Mouse (Mus musculus) gastrocnemius, adult 8-10 months (tissue): ENCODE measurements around the gene Fam219a. TPM values are rescaled to one million over a fixed set of nuclear protein-coding genes. Genes with fewer than 3 reads are reported as not detected.
A peak's percentile ranks its signal among the peaks of the same experiment; 100 is the strongest.

Experiments
- DNase-seq, 2 experiments: peaks; one replicate each; pipeline ENCODE4 v3.0.0; 2022; ENCODE audit warnings: low spot score in 2 of 2
- total RNA-seq, 4 experiments: library from RNA; stranded (reverse); gene quantifications; 2 replicates each; pipeline ENCODE4 v1.2.4; 2022

Gene Fam219a
- total RNA-seq, 4 experiments from 2014 or later, result 19.1 to 29.8 (median 24.0) TPM

GRCm38 (mm10) chr4:41554994-41555663 lies 14.2 kb downstream of the Fam219a start:
- peak; percentile 49 to 54 for DNase-seq

- DNase-seq, result no peak
These were observed 16.2 kb downstream of the Fam219a start for GRCm38 (mm10) chr4:41553116-41553515.

- peak; percentile 76 to 80 for DNase-seq
These were observed 16.8 kb downstream of the Fam219a start for GRCm38 (mm10) chr4:41552529-41552928.

- DNase-seq, result no peak
These were observed 22.3 kb downstream of the Fam219a start for GRCm38 (mm10) chr4:41547086-41547485.

GRCm38 (mm10) chr4:41545985-41546384 lies 23.4 kb downstream of the Fam219a start:
- DNase-seq, result no peak

GRCm38 (mm10) chr4:41542136-41542535 lies 27.2 kb downstream of the Fam219a start:
- no peak for DNase-seq

GRCm38 (mm10) chr4:41534866-41535265 lies 34.5 kb downstream of the Fam219a start:
- no peak for DNase-seq

- no peak for DNase-seq
These were observed 36.9 kb downstream of the Fam219a start for GRCm38 (mm10) chr4:41532420-41532819.

- DNase-seq, result peak; percentile 58 to 75
These were observed 41.3 kb downstream of the Fam219a start for GRCm38 (mm10) chr4:41527996-41528395.

GRCm38 (mm10) chr4:41527076-41527475 lies 42.3 kb downstream of the Fam219a start:
- DNase-seq, result no peak

GRCm38 (mm10) chr4:41526553-41526952 lies 42.8 kb downstream of the Fam219a start:
- DNase-seq, result no peak

- DNase-seq, result no peak
These were observed 44.5 kb downstream of the Fam219a start for GRCm38 (mm10) chr4:41524829-41525228.

GRCm38 (mm10) chr4:41523839-41524238 lies 45.5 kb downstream of the Fam219a start:
- DNase-seq, result no peak

- DNase-seq, result no peak
These were observed 46.5 kb downstream of the Fam219a start for GRCm38 (mm10) chr4:41522788-41523187.

GRCm38 (mm10) chr4:41522136-41522535 lies 47.2 kb downstream of the Fam219a start:
- no peak for DNase-seq

- DNase-seq, result no peak
These were observed 48.7 kb downstream of the Fam219a start for GRCm38 (mm10) chr4:41520641-41521040.

GRCm38 (mm10) chr4:41519195-41519594 lies 50.1 kb downstream of the Fam219a start:
- no peak for DNase-seq

- DNase-seq, result no peak
These were observed 51.0 kb downstream of the Fam219a start for GRCm38 (mm10) chr4:41518349-41518748.

- DNase-seq, result no peak
These were observed 52.1 kb downstream of the Fam219a start, which contains the start of gene 1110017D15Rik for GRCm38 (mm10) chr4:41517233-41517632. TSS of gene 1110017D15Rik (minus strand) at chr4:41517333.

- DNase-seq, result no peak
These were observed 55.6 kb downstream of the Fam219a start for GRCm38 (mm10) chr4:41513714-41514113.

- no peak for DNase-seq
These were observed 56.0 kb downstream of the Fam219a start for GRCm38 (mm10) chr4:41513309-41513708.

- no peak for DNase-seq
These were observed 61.3 kb downstream of the Fam219a start for GRCm38 (mm10) chr4:41507998-41508397.

GRCm38 (mm10) chr4:41507326-41507924 lies 61.9 kb downstream of the Fam219a start:
- no peak for DNase-seq
